Mouse (Mus musculus): ENCODE measurements around the gene Pde8b.

The Pde8b gene

DNA sequence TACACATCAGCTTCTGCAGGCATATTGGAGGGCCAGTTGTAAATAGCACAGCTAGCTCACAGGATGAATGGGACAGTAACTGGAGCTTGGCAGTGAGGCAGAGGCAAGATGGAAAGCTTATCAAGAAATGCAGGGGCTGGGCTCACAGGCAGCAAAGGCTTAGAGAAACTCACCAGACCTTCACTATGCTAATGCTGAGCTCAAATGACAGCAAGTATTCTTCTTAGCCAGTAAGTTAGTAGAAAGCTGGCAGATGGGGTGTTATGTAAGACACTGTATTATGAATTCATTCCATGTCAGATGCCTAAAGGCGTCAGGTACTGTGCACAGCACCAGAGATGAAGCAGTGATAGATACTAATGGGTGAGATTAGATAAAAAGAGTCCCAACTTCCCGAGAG, 215.4 kb downstream of the Pde8b start:
- intact Hi-C loops (cut with DNase I): no loop called here

DNA sequence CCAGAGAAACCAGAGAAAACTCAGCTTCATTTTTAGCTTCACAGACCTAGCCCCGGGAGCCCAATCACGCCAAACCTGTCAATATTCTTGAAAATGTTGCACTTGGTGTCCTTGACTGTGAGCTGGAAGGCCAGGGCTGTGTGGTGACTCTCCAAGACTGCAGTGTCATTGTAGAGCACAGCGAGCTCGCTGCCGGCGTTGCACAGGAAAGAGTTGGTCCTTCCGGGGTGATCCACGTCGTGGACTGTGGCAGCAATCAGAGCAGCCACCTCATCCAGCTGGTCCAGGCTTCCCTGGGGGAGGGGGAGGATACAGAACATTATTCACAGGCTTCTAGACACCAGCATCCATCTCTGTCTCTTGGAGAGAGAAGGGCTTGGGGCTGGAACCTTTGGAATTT, 216.0 kb downstream of the Pde8b start:
- intact Hi-C loops (cut with DNase I): no loop called here

DNA sequence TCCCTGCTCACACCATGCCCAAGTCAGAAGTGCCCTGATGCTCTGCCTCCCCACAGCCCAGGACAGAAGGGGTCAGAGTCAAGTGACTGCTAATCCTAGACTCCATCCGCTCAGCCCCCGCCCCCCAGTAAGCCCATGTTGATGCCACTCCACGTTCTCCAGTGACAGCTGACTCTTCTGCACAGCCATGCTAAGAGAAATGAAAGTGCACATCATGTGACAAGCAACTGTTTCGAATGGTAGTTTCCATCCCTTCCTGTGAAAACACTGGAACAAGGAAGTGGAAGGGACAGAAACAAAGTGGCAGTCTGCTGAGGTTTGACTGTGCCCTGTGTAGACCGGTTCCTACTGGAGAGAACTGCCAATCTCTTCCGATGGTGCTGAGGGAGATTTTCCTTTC, 217.2 kb downstream of the Pde8b start:
- intact Hi-C loops (cut with DNase I): no loop called here

DNA sequence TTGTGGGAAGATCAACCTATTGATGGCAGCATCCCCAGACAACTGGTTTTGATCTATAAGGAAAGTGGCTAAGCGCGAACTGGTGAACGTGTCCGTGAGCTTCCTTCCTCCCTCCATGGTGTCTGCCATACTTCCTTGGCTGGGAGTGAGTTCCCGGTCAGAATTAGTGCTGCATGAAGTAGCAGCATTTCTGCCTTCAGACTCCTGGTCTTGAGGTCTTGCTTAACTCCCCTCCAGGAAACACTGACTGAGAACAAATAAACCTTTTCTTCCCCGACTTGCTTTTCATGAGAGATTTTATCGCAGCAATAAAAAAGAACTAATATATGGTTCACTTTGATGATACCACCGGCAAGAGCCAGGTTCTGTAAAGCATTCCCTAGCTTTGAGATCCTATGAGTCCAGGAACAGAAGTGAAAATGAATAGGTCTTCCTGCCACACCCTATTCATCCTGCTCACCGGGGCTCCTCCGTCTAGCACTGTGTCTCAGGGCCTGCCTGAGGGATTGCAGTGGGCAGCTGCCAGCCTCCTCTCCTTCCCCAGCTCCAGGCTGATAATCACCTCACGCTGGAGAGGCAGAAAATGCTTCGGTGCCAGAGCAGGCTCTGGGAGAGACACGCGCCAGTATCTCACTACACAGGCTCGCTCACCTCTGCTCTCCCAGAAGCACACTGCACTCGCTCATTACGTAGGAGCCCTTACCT, 217.9 kb downstream of the Pde8b start:
- intact Hi-C loops (cut with DNase I): no loop called here

DNA sequence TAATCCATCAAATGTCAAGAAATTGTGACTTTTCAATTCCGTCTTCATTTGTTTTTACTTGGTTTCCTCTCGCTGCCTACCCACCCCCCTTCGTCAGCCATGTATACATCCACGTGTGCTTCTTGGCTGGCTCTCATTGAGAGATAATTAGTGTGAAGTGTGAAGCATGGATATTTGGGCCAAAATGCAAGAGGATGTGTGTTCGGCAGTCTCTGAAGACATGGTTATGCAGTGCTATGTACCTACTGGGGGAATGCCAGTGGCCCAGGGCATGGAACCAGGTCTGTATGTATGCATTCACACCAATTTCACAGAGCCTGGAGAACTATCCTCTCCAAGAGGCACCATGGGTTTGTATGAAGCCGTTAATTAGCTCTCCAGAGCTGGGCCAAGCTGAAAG, 219.3 kb downstream of the Pde8b start:
- intact Hi-C loops (cut with DNase I): no loop called here

DNA sequence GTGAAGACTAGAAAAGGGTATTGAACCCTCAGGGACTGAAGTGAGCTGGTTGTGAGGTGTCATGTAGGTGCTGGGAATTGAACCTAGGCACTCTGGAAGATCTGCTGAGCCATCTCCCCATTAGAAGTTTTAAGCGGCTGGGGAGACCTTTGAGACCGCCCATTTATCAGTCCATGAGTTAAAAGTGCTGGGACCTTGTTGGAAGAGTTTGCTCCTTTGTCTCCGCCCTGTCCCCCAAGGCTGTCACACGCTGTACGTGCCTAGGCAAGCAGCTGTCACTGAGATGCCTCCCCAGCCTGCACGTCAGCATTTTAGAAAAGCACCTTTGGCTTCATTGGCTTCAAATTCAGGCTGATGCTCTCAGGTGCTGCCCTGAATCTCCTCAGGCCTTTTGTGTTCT, 229.9 kb downstream of the Pde8b start:
- intact Hi-C loops (cut with DNase I): no loop called here

DNA sequence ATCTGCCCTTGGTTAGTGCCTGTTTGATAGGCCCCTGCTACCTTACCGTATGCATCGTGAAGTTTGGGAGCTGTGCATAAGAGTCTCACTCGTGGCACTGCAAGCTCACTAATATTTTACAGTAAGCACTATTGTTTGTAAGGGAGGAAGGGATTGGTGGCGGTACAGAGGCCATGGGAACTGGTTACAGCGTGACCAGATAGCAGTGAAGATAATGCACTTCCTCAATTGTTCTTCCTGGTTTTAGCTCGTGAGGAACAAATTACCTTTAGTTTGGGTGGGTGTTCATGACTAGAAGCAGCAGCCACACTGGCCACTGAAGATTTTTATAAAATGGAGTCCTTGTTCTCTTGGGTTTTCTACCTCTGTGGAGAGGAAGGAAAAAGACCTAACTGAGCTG, 230.8 kb downstream of the Pde8b start:
- intact Hi-C loops (cut with DNase I): loop anchor here (5.0 kb wide), 2 partner anchors 263 to 328 kb away; no protein-coding TSS in a partner anchor

DNA sequence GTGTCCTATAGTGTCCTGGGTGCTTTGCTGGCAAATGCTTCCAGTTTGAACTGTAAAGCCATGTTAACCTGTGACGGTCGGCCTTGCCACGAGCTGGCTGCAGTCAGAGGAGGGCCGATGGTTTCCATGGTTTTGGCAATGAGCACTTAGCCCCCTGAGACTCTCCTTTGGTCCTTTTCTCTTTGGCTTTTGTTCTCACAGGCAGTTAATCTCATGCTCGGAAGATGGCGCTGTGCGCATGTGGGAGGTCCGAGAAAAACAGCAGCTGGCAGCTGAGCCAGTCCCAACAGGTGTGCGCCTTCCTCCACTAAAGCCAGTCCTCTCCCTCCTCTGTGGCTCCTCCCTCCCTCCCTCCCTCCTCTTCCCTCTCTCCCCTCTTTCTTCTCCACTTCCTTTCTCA, 232.2 kb downstream of the Pde8b start:
- intact Hi-C loops (cut with DNase I): loop anchor here (5.0 kb wide), 2 partner anchors 264 to 329 kb away; no protein-coding TSS in a partner anchor

DNA sequence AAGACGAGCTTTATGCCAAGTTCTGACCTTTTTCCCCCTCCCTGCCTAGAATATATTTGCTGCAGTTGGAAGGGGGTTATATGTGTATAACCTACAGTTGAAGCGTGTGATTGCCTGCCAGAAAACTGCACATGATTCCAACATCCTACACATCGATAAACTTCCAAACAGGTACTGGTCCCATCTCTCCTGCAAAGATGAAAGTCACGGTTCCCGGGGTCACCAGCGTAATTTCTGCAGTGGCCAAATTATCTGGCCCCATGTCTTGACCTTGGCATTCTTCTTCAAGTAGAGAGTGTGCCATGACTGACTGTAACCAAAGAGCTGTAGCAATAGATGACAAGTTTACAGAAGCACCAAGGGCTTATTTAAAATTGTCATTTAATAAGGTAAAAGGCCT, 232.9 kb downstream of the Pde8b start:
- intact Hi-C loops (cut with DNase I): loop anchor here (5.0 kb wide), 2 partner anchors 265 to 330 kb away; no protein-coding TSS in a partner anchor

DNA sequence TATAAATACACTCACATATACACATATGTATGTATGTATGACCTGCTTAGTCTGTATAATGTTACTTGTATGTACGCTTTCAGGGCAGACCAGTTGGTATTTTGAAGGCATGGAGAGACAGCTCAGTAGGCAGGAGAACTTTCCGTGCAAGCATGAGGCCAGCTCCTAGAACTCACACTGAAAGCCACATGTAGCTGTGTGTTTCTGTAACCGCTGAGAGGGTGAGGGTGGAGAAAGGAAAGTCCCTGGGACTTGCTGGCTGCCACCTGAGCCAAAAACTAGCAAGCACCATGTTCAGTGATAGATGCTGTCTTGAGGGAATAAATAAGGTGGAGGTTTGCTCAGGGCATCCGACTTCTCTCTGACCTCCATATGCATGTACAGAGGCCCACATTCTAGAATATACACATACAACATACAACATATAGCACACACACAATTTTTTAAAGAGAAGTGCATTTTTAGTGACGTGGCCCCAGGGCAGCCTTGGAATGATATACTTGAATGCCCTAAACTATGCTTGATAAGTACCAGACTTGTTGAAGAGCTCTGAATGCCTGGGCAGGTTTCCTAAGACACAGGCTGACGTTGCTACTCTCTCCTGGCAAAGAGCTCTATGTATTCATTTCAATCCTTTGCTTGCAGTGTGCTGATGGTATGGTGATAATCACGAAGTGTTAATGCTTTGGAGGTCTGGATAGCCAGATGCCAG, 238.4 kb downstream of the Pde8b start:
- intact Hi-C loops (cut with DNase I): no loop called here

DNA sequence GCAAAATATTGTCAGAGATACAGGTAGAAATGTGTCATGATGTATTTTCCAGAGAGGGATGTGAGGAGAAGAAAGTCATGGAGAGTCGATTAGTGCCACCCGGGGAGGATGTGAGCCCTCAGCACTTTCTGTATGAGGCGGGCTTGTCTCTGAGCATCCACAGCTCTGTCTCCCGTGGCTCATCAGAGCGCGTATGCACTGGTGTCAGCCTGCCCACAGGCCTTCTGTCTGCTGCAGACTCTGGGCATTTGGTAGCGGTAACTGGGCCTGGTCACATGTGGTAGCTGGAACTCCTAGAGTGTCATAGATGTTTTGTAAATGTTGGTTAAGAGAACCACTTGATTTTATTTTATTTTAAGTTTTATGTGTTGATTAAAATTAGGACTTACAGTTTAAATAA, 240.9 kb downstream of the Pde8b start:
- intact Hi-C loops (cut with DNase I): no loop called here

DNA sequence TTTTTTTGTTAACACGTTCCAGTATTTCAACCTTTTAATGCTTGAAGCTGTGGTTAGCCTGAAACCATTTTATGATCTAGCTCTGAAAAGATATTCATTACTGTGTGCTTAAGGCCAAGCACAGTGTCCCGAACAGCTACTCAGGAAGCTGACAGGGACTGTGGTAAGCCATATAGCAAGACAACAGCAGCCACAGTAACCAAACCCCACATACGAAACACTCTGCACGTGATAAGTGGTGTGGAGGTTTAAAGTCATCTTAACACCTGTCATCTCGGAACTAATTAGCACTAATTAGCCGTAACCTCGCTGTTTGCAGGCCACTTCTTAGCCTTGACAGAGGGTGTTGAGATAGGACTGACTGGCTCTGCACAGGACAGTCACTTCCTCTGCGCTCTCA, 242.9 kb downstream of the Pde8b start:
- intact Hi-C loops (cut with DNase I): no loop called here

DNA sequence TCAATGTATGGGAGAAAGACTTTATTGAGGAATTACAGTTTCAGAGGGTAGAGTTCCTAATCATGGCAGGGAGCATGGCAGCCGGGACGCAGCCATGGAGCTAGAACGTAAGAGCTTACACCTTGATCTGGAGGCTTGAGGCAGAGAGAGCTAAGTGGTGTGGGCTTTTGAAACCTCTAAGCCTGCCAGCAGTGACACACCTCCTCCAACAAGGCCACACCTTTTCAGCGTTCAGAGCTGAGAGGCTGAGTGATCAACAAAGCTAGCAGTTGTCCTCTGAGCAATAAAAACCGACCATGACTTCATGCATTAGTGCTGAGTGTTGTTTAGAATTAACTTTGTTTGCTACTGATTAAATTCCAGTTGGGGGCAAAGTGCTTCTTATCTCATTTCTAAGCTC, 259.6 kb downstream of the Pde8b start:
- intact Hi-C loops (cut with DNase I): no loop called here

DNA sequence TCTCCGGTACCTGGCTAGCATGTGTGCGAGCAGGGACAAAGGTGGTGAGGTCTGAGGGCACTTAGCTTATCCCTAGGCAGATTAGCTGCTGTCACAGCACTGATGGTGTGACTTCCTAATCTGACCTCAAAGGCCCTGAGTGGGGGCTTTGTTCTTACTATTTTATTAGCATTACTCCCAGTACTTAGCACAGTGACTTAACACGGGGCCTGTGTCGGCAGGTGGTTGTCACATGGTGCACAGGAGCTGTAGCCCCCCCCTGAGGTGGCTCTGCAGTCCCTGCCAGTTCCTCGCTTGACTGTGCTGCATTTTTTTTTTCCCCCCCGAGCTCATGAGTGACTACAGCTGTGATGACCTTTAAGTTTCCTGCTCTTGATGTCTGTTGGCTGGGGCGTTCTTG, 271.1 kb downstream of the Pde8b start:
- intact Hi-C loops (cut with DNase I): no loop called here

DNA sequence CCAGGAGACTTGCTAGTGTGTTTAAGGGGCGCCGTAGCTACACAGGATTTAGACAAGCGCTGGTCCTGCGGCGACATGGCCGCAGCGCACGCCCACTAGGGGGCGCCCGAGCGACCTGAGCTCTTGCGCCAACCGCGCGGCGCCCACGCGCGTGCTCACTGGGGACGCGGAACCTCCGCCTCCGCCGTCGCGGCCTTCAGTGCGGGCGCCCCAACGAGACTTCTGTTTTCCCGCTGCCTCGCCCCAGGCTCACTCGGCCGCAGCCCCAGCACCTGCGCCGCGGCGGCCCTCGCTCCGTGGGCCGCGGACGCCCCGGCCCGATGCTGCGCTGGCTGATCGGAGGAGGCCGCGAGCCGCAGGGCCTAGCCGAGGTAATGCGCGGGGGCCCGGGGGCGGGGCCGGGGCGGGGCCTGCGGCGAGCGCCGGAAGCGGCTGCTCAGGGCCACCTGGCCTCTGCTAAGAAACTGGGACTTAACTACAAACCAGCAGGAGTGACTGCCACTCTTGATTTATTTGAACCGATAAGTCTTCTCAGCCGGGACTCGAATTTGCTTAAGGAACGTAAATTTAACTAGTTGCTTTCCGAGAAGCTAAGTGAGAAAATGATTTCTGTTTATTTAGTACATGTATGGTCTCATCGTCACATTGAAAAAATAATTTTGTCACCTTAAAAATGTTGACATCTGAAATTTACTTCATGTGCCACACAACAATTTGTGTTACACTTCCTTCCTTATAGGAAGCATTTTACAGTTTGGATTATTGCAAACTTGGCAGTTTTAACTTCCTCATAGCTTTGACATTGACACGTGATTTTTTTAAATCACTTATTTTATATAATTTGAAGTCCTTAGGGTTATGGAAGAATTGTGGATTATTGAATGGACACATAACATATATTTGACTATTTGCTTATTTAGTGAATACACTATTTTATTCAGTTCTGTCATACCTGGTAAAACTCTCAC, 273.6 kb downstream of the Pde8b start, which contains the start of gene Wdr41:
TSS of gene Wdr41 (plus strand) at position 126 of the 968 bp plus-strand sequence.
- intact Hi-C loops (cut with DNase I): no loop called here

DNA sequence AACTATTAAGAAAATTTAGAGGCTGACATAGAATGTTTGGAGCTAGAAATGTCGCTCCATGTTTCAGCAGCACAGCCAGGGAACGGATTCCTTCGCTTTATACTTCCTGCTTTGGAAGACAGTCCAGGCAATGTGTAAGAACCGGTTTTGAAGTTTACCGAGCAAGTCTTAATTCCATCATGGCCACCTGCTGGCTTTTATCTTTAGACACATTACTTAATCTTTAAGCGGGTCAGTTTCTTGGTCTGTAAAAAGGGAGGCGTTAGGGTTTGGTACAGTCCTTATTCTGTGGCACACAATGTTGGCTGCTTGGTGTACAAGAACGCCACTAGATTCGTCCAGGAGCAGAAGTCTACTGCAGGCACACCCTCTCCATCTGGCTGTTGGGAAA, 274.3 kb downstream of the Pde8b start:
- intact Hi-C loops (cut with DNase I): no loop called here

Measured in adrenal gland (tissue).